Mouse (Mus musculus) intestine, embryonic 14.5 days (tissue): ENCODE measurements around the gene Krt6b. TPM values are rescaled to one million over a fixed set of nuclear protein-coding genes. Genes with fewer than 3 reads are reported as not detected.

Experiments
- ATAC-seq: fragments of 200-750 bp; cut with Nextera tagmentation; replicated peaks from 2 replicates; pipeline ENCODE4 v1.8.0; 2017; ENCODE audit warnings: low read depth, moderate number of reproducible peaks, moderate TSS enrichment, moderate library complexity; ENCODE audit not compliant: low FRiP score, low TSS enrichment
- DNase-seq: peaks from one replicate; pipeline ENCODE4 v3.0.0-alpha.2; 2018; ENCODE audit warnings: low spot score
- H3K27ac ChIP-seq: fragments of 300-500 bp; sonication (generic); 2 replicates; pipeline ENCODE4 v1.5.1; 2014; ENCODE audit warnings: low read depth, mild to moderate bottlenecking, control low read depth
- H3K27me3 ChIP-seq: fragments of 300-500 bp; sonication (generic); replicated peaks from 2 replicates; pipeline ENCODE4 v1.6.1; 2014; ENCODE audit warnings: low read length, control low read depth; ENCODE audit not compliant: control insufficient read depth, insufficient read depth
- H3K36me3 ChIP-seq: fragments of 300-500 bp; sonication (generic); 2 replicates; pipeline ENCODE4 v1.6.1; 2014; ENCODE audit warnings: low read length, control low read depth; ENCODE audit not compliant: control insufficient read depth, insufficient read depth
- H3K4me1 ChIP-seq: fragments of 300-500 bp; sonication (generic); replicated peaks from 2 replicates; pipeline ENCODE4 v1.6.1; 2014; ENCODE audit warnings: low read length, control low read depth, mixed read lengths; ENCODE audit not compliant: control insufficient read depth, insufficient read depth
- H3K4me2 ChIP-seq: fragments of 300-500 bp; sonication (generic); 2 replicates; pipeline ENCODE4 v1.6.1; 2014; ENCODE audit warnings: low read length
- H3K4me3 ChIP-seq: fragments of 300-500 bp; sonication (generic); 2 replicates; pipeline ENCODE4 v1.5.1; 2014; ENCODE audit warnings: low read depth, low read length, control low read depth, mixed read lengths
- H3K9ac ChIP-seq: fragments of 300-500 bp; sonication (generic); 2 replicates; pipeline ENCODE4 v1.6.1; 2014; ENCODE audit warnings: mild to moderate bottlenecking, low read length
- H3K9me3 ChIP-seq: fragments of 300-500 bp; sonication (generic); 2 replicates; pipeline ENCODE4 v1.6.1; 2016; ENCODE audit warnings: low read length, control low read depth; ENCODE audit not compliant: control insufficient read depth
- WGBS: fragments of 180-500 bp; shearing (Covaris S2); extraction: QIAGEN DNeasy Blood & Tissue Kit; methylation state at CpG from one replicate; pipeline ENCODE4 v1.1.7; 2014; 5-methylcytosine and 5-hydroxymethylcytosine counted together
- polyA plus RNA-seq: library from polyadenylated mRNA; unstranded; fragments of >200 nt; fragmentation: Nextera tagmentation; extraction: Ambion mirVana; gene quantifications from 2 replicates; pipeline ENCODE4 v1.2.1, GENCODE M21; 2014

Krt6b gene
- polyA plus RNA-seq, result not detected in 2 replicates

DNA sequence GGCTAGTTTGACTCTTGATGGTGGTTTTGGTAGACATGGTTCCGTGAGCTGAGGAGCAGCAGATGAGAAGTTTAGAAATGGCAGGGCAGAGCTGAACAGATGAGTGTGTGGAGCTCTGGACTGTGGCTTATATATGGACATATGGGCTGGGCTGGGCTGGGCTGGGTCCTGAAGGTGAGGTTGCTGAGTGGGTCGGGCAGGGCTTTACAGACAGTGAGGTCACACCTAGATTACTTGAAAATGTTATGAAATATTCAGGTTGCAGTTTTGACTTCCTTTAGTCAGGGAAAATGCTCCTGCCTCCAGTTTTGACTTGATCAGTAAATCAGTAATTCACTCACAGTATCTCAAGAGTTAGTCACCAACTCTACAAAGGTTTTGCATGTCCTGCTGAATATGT is at the start of gene Krt6b:
Gene Krt6b (minus strand): TSS at position 101 of the 400 bp plus-strand sequence.
- Histone ChIP-seq H3K27me3 (no peaks in the 10 kb centered on the region), H3K27ac (no peak within 1 kb of the TSS), H3K9ac (no peak within 1 kb of the TSS), H3K4me3 (no peak within 1 kb of the TSS), H3K4me1 (no peaks in the 10 kb centered on the region), H3K4me2 (no peak within 1 kb of the TSS), H3K36me3 (no peaks in the 10 kb centered on the region), H3K9me3 (no peaks in the 10 kb centered on the region)
- ATAC-seq (no peak), DNase-seq (no peak)
- WGBS, result 84% methylated on average over 2 of the region's 2 CpGs

DNA sequence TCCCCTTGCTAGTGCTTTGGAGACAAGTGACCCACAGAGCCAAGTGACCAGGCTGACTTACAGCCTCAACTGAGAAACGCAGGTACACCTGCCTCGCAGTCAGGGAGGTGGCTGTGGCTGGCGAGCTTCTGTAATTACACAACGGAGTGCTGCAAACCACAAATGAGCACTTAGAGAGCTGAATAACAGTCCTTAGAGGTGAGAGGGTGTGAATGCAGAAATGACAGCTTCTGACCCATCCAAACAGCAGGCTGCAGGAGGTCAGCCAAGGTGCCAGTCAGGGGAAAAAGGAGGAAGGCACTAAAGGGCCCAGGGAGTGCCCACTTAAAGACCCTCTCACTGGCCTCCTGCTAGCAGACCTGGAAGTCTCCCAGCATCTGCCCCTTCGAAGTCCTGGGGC is 44.6 kb upstream of the Krt6b start:
- Histone ChIP-seq H3K36me3 (no peaks in the 10 kb centered on the region), H3K9ac (no peak overlapping the region)

DNA sequence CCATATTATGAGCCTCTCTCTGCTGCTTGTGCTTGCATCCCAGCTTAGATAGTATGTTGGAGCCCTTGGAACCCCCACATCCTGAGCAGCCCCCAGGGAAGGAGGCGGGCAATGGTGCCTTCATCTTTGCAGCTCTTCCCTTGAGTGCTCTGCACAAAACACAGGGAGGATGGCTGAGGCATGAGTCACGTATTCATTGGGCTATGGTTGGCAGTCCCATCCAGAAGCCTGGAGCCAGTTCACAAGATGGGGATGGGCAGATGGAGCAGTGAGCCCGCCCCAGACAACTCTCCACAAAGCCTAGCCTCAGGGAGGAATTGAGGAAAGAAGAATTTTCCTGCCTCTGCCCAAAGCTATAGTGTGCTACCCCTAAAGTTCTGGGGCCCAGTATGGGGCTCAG is 35.7 kb upstream of the Krt6b start:
- Histone ChIP-seq H3K27me3 (no peaks in the 10 kb centered on the region), H3K9ac (no peak overlapping the region), H3K36me3 (no peaks in the 10 kb centered on the region), H3K4me1 (no peaks in the 10 kb centered on the region), H3K27ac (no peak overlapping the region), H3K9me3 (no peaks in the 10 kb centered on the region), H3K4me3 (no peak overlapping the region), H3K4me2 (no peak overlapping the region)
- no peak for DNase-seq
- ATAC-seq, result no peak
- 71% methylated on average over 3 of the region's 3 CpGs for WGBS

More for the DNA sequence above, 44.6 kb upstream of the Krt6b start:
- 55% methylated on average over 5 of the region's 5 CpGs for WGBS
- Histone ChIP-seq H3K9me3 (no peaks in the 10 kb centered on the region), H3K4me2 (no peak overlapping the region), H3K4me1 (no peaks in the 10 kb centered on the region), H3K27me3 (no peaks in the 10 kb centered on the region), H3K27ac (no peak overlapping the region), H3K4me3 (no peak overlapping the region)
- DNase-seq (no peak), ATAC-seq (no peak)

DNA sequence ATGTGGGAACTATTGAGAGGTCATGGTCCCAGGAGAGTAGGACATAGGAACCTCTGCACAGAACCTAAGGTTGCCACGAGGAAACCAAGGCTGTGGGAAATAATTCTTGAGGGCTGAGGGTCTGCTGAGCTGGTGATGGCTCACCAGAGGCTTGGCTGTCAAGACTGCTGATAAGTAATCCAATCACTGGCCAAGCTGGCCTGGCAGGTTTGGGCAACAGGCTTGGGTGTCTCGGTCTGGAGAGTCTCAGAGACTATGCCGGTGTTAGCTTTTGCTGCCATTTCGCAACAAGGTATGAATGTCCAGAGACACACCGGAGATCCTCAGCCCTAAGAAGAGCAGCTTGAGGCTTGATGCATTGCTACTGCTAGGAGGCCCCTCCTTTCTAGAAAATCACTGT is 34.3 kb upstream of the Krt6b start:
- Histone ChIP-seq H3K4me1 (no peaks in the 10 kb centered on the region), H3K4me2 (no peak overlapping the region), H3K27me3 (no peaks in the 10 kb centered on the region), H3K27ac (no peak overlapping the region), H3K36me3 (no peaks in the 10 kb centered on the region), H3K9ac (no peak overlapping the region), H3K9me3 (no peaks in the 10 kb centered on the region), H3K4me3 (no peak overlapping the region)
- ATAC-seq, result no peak
- DNase-seq, result no peak
- WGBS, result 50% methylated on average over 5 of the region's 5 CpGs

DNA sequence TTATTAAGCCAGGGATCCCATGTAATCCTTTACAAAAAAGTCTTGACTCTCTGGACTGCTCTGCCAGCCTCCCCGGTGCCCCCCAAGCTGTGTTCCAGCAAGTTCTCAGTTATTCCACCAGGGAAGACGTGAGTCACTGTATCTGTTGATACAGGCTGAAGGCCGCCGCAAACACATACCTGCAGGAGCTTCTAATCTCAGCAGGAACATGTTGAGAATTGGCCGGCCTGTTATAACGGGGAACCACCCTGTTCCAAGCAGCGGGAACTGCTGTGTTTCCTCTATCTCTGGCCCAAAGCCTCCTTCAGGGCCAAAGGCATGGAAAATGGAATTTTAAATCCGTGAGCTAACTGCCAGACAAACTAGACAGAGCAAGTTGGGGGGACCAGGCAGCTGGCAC is 33.6 kb upstream of the Krt6b start:
- no peaks in the 10 kb centered on the region for H3K9me3 ChIP-seq

DNA sequence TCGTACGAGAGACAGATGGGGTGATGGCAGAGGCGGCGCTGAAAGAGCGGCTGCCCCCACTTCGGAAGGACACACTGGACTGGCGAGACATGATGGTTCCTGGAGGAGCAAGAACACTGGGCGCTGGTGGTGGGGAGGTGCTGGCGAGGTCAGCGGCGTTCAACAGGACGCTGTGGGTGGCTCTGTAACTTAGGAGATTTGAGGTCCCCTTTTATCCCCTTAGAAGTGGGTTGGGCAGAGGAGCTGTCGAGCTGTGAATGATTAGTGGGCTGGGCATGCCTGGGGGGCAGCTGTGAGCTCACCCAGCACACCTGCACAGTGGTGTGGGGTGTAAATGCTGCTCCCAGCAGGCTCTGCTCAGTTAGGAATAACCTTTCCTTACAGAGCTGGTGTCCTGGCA is 32.6 kb upstream of the Krt6b start, which contains the start of gene Krt5:
Gene Krt5 (minus strand): TSS at position 179 of the 400 bp plus-strand sequence.
- Histone ChIP-seq H3K27me3 (no peaks in the 10 kb centered on the region), H3K27ac (no peak within 1 kb of the TSS), H3K4me2 (no peak within 1 kb of the TSS), H3K9ac (no peak within 1 kb of the TSS), H3K36me3 (no peaks in the 10 kb centered on the region), H3K4me3 (no peak within 1 kb of the TSS), H3K4me1 (no peaks in the 10 kb centered on the region), H3K9me3 (no peaks in the 10 kb centered on the region)
- ATAC-seq (no peak), DNase-seq (no peak)
- 65% methylated on average over 13 of the region's 13 CpGs for WGBS

More for the DNA sequence above, 33.6 kb upstream of the Krt6b start:
- Histone ChIP-seq H3K4me1 (no peaks in the 10 kb centered on the region), H3K9ac (no peak overlapping the region), H3K27me3 (no peaks in the 10 kb centered on the region), H3K4me2 (no peak overlapping the region), H3K36me3 (no peaks in the 10 kb centered on the region), H3K27ac (no peak overlapping the region), H3K4me3 (no peak overlapping the region)
- DNase-seq (no peak), ATAC-seq (no peak)
- 69% methylated on average over 8 of the region's 8 CpGs for WGBS

DNA sequence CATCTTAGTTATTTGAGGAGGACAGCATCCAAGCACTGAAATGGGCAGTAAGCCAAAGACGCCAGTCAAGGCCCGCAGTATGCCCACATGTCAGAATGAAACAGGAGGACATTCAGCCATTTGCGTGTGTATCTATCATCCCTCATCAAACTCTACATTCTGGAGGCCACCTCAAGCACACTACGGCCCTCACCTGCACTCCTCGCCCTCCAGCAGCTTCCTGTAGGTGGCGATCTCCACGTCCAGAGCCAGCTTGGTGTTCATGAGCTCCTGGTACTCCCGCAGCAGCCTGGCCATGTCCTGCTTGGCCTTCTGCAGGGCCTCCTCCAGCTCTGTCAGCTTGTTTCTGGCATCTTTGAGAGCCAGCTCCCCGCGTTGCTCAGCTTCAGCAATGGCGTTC is 28.6 kb upstream of the Krt6b start:
- WGBS, result 66% methylated on average over 11 of the region's 11 CpGs
- DNase-seq, result no peak
- no peak overlapping the region for H3K4me3 ChIP-seq

DNA sequence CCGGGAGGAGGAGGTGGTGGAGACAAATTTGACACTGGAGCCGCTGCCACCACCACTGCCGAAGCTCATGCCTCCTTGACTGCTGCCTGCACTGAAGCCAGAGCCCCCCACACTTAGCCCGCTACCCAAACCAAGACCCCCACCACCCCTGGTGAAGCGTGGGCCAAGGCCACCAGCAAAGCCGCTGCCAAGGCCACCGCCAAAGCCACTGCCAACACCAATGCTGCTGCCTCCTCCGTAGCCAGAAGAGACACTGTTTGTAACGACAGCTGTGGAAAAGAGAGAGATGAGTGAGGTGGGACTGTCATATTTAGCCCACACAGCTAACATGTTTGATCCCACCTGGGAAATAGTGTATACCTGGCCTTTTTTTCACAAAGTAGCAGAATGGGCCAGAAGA is 27.4 kb upstream of the Krt6b start:
- ATAC-seq, result no peak
- Histone ChIP-seq H3K9me3 (no peaks in the 10 kb centered on the region), H3K4me1 (no peaks in the 10 kb centered on the region), H3K9ac (no peak overlapping the region), H3K36me3 (no peaks in the 10 kb centered on the region), H3K27ac (no peak overlapping the region), H3K4me3 (no peak overlapping the region), H3K27me3 (no peaks in the 10 kb centered on the region), H3K4me2 (no peak overlapping the region)
- peak; percentile 42 for DNase-seq
- WGBS, result 82% methylated on average over 9 of the region's 9 CpGs

More for the DNA sequence above, 28.6 kb upstream of the Krt6b start:
- Histone ChIP-seq H3K9me3 (no peaks in the 10 kb centered on the region), H3K36me3 (no peaks in the 10 kb centered on the region), H3K4me1 (no peaks in the 10 kb centered on the region), H3K9ac (no peak overlapping the region), H3K4me2 (no peak overlapping the region), H3K27me3 (no peaks in the 10 kb centered on the region), H3K27ac (no peak overlapping the region)
- ATAC-seq, result no peak

DNA sequence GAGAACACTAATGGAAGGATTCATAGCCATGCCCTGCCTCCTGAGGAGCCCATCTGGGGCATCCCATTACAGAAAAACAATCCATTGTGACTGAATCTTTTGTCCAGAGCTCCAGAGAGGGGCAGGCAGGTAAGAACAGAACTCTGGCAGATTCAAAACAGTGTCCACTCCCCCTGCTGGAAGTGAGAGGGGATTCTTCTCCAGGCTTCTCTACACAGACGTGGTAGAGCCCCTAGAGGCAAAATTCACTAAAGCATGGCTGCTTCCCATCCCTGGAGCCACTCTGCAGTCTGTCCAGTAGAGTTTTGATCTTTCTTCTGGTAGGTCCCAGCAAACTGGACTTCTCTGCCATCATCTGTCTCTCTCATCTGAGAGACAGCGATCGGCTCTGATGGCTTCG is 24.0 kb upstream of the Krt6b start:
- Histone ChIP-seq H3K4me1 (no peaks in the 10 kb centered on the region), H3K27me3 (no peaks in the 10 kb centered on the region), H3K27ac (no peak overlapping the region), H3K9me3 (no peaks in the 10 kb centered on the region), H3K4me2 (no peak overlapping the region), H3K36me3 (no peaks in the 10 kb centered on the region), H3K9ac (no peak overlapping the region), H3K4me3 (no peak overlapping the region)
- DNase-seq, result peak; percentile 46
- no peak for ATAC-seq
- 66% methylated on average over 4 of the region's 4 CpGs for WGBS
